Mouse (Mus musculus) C2C12 (cell line): ENCODE measurements around the gene Exo5. TPM values are rescaled to one million over a fixed set of nuclear protein-coding genes. Genes with fewer than 3 reads are reported as not detected.

Experiments
- H3K27me3 ChIP-seq: one replicate; pipeline ENCODE4 v1.6.1; 2011; ENCODE audit not compliant: control insufficient read depth, insufficient read depth, insufficient read length
- H3K36me3 ChIP-seq: one replicate; pipeline ENCODE4 v1.6.1; 2011; ENCODE audit not compliant: control insufficient read depth, insufficient read depth
- H3K4me3 ChIP-seq: one replicate; pipeline ENCODE4 v1.5.1; 2011; ENCODE audit warnings: mild to moderate bottlenecking, control low read depth; ENCODE audit not compliant: poor library complexity, insufficient read depth, severe bottlenecking
- H3K79me2 ChIP-seq: one replicate; pipeline ENCODE4 v1.6.1; 2011; ENCODE audit not compliant: control insufficient read depth, insufficient read depth
- H3K79me3 ChIP-seq: one replicate; pipeline ENCODE4 v1.6.1; 2011; ENCODE audit warnings: low read depth, control low read depth
- H3ac ChIP-seq: one replicate; pipeline ENCODE3; 2011; ENCODE audit warnings: low read depth; ENCODE audit not compliant: control insufficient read depth, insufficient read length
- CEBPB ChIP-seq: IDR thresholded peaks from one replicate; pipeline ENCODE4 v1.6.1; 2011; ENCODE audit warnings: low read depth, mild to moderate bottlenecking, control low read depth, moderate library complexity
- CTCF ChIP-seq: IDR thresholded peaks from one replicate; pipeline ENCODE4 v1.5.1; 2011; ENCODE audit not compliant: control insufficient read depth, insufficient read depth, insufficient read length
- FOSL1 ChIP-seq: IDR thresholded peaks from one replicate; pipeline ENCODE4 v1.8.0; 2011; ENCODE audit warnings: mild to moderate bottlenecking, low read length; ENCODE audit not compliant: poor library complexity, insufficient read depth, severe bottlenecking
- MAX ChIP-seq: IDR thresholded peaks from one replicate; pipeline ENCODE4 v1.6.1; 2011; ENCODE audit warnings: mild to moderate bottlenecking, control low read depth
- MYOD1 ChIP-seq: IDR thresholded peaks from one replicate; pipeline ENCODE4 v1.6.1; 2011; ENCODE audit warnings: low read depth; ENCODE audit not compliant: control insufficient read depth, insufficient read length
- MYOG ChIP-seq: IDR thresholded peaks from one replicate; pipeline ENCODE4 v1.6.1; 2011; ENCODE audit not compliant: control insufficient read depth, insufficient read length; ENCODE audit errors: extremely low read depth
- USF1 ChIP-seq: IDR thresholded peaks from one replicate; pipeline ENCODE4 v1.6.1; 2011; ENCODE audit warnings: low read depth, mild to moderate bottlenecking, control low read depth, moderate library complexity
- long read RNA-seq, 2 experiments: library from polyadenylated mRNA; unstranded; transcript quantifications; one replicate each; pipeline ENCODE4 v2.0.0; 2019 to 2020
- polyA plus RNA-seq: library from polyadenylated mRNA; unstranded; fragments of >200 nt; fragmentation: generic; extraction: Trizol; gene quantifications from one replicate; pipeline ENCODE4 v1.2.1, GENCODE M21; 2012; ENCODE audit warnings: missing spikeins

Gene Exo5
- polyA plus RNA-seq, result 14.1 TPM
- long read RNA-seq, experiment 1, transcript Exo5-201 (2 exons, 1,996 nt), result major isoform, 13 of 19 reads
- long read RNA-seq, experiment 1, partial matches to known transcripts, result 0 of 19 reads
- long read RNA-seq, experiment 1, other reads (novel, unspliced or antisense), result 3 of 19 reads
- long read RNA-seq, experiment 2, transcript Exo5-201 (2 exons, 1,996 nt), result major isoform, 40 of 50 reads
- long read RNA-seq, experiment 2, transcript Exo5-204 (2 exons, 1,969 nt), result minor isoform, 8 of 50 reads
- long read RNA-seq, experiment 2, partial matches to known transcripts, result 0 of 50 reads
- long read RNA-seq, experiment 2, other reads (novel, unspliced or antisense), result 2 of 50 reads

DNA sequence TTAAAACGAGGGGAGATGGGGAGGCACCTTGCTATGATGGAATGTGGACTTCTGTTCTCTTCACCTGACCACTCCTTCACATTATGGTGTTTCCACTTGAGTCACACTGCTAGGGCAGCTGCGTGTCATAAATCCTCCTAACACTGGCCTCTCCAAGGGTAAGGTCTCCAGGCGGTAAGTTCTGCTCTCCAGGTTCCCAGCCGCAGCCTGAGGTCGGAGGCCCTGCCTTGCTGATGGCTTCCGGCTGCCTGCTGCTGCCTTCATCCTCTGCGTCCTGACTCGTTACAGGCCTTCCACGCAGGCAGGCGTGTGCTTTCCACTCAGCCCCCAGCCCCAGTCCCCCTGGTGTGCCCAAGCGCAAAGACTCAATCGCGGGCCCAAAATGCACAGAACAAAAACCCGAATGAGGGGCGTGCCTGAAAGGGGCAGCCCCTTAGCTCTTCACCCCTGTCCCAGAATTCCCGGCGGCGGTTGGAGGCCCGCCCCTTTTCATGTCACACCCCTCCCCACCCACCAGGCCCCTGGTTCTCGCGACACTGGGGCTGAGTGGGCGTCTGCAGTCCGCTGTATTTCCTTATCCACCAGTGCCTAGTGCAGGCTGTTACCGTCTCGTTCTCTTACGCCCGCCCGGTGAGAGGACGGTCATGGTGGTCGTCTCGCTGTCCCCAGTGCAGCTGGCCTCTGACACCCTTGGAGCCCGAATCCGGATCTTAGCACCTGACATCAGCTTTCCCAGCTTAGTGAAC is at the start of gene Exo5:
TSS of gene Exo5 (minus strand) at position 464 of the 746 bp plus-strand sequence.
- H3K79me2 ChIP-seq, result peaks cover 20% of the 10 kb centered on the region
- H3K4me3 ChIP-seq, result peak within 1 kb of the TSS; percentile 49
- H3K36me3 ChIP-seq, result peaks cover 16% of the 10 kb centered on the region
- TF ChIP-seq MYOG, result no peak
- TF ChIP-seq MYOD1, result peak; percentile 73
- no peak for TF ChIP-seq CTCF
- peak within 1 kb of the TSS; percentile 95 for H3ac ChIP-seq
- H3K27me3 ChIP-seq, result no peaks in the 10 kb centered on the region
- H3K79me3 ChIP-seq, result peaks cover 4% of the 10 kb centered on the region

GRCm38 (mm10) chr4:120971842-120972241 is 47.0 kb upstream of the Exo5 start:
- no peaks in the 10 kb centered on the region for H3K79me2 ChIP-seq
- no peaks in the 10 kb centered on the region for H3K27me3 ChIP-seq
- no peak overlapping the region for H3K4me3 ChIP-seq
- no peak overlapping the region for H3ac ChIP-seq
- no peak for TF ChIP-seq CEBPB
- TF ChIP-seq USF1, result no peak
- TF ChIP-seq FOSL1, result no peak
- TF ChIP-seq MAX, result no peak
- no peak for TF ChIP-seq MYOD1
- TF ChIP-seq MYOG, result no peak
- TF ChIP-seq CTCF, result no peak
- no peaks in the 10 kb centered on the region for H3K79me3 ChIP-seq
- H3K36me3 ChIP-seq, result peaks cover 32% of the 10 kb centered on the region

DNA sequence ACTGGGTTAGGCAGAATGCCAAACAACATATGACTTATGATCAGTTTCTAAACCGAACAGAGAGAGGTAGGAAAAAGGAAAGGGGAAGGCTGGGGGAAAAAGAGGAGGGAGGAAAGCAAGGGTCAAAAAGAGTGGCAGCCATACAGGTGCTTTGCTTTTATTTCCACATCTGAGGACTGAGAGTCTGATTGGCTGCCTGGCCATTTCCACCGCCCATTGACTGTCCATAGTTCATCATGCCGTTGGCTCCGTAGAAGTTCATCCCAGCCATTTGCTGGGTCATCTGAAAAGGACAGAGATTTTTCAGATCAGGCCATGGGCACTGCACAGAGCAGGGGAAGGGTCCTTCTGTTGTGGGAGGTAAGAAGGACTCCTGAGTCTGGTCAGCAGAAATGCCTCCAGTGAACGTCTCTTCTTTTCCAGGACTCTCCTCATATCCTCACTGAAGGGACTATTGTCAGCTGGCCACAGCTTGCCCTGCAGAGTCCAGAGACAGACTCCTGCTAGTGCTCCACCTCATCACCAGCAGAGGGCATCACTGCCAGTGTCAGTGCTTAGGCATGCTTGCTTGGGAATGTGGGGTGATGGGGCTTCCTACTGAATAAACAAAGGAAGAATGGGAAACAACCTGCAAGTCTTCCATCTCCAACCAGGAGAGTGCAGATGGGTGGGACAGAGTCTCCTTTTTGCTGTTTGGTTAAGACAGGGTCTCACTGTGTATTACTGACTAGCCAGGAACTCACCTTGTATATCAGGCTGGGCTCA is 44.7 kb upstream of the Exo5 start:
- Histone ChIP-seq H3K79me2 (no peaks in the 10 kb centered on the region), H3K27me3 (no peaks in the 10 kb centered on the region), H3K79me3 (no peaks in the 10 kb centered on the region), H3K36me3 (peaks cover 32% of the 10 kb centered on the region), H3K4me3 (no peak overlapping the region), H3ac (no peak overlapping the region)
- TF ChIP-seq CTCF, result peak; percentile 43
- no peak for TF ChIP-seq FOSL1

GRCm38 (mm10) chr4:120968486-120968885 is 43.7 kb upstream of the Exo5 start:
- Histone ChIP-seq H3K79me2 (no peaks in the 10 kb centered on the region), H3K27me3 (no peaks in the 10 kb centered on the region), H3K4me3 (no peak overlapping the region), H3K79me3 (no peaks in the 10 kb centered on the region), H3ac (no peak overlapping the region), H3K36me3 (peaks cover 24% of the 10 kb centered on the region)
- TF ChIP-seq USF1 (no peak), FOSL1 (no peak), MYOD1 (no peak), MYOG (no peak), CTCF (no peak), CEBPB (no peak), MAX (no peak)

DNA sequence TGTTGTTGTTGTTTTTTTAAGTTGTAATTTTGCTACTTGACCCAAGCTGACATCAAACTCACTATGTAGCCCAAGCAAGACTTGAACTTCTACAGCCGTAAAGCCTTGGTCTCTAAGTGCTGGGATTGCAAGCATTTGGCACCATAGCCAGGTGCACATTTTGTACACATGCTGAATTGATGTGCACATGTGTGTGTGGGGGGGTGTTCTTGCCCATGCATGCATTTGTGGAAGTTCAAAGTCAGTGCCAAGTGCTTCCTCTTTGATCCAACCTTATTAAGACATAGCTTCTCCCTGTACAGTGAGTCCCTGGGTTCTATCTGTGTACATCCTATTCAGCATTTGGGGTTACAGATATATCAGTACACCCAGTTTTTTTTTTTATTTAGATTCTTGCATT is 30.8 kb upstream of the Exo5 start:
- no peaks in the 10 kb centered on the region for H3K36me3 ChIP-seq
- H3K4me3 ChIP-seq, result no peak overlapping the region
- no peak overlapping the region for H3ac ChIP-seq
- no peaks in the 10 kb centered on the region for H3K79me2 ChIP-seq
- H3K27me3 ChIP-seq, result no peaks in the 10 kb centered on the region
- no peaks in the 10 kb centered on the region for H3K79me3 ChIP-seq
- no peak for TF ChIP-seq USF1
- no peak for TF ChIP-seq CEBPB
- no peak for TF ChIP-seq MYOG

DNA sequence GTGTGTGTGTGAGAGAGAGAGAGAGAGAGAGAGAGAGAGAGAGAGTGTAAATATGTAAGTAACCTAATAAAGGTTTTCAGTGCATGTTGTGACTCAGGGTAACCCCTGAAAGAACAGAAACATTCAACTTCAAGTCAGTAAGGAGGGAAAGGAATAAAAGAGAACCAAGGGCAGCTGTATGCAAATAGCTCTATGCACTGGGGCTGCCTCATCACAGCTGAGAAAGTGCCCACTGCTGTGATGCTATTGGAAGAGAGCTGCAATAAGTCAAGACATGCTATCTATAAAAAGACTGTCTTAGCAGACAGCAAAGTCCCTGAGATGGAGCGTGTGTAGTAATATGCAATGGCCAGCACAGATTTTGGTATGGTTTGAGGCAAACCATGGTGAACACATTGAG is 28.9 kb upstream of the Exo5 start:
- TF ChIP-seq CTCF (no peak), USF1 (no peak), MAX (no peak), FOSL1 (no peak), CEBPB (no peak), MYOG (no peak), MYOD1 (no peak)
- Histone ChIP-seq H3K79me2 (no peaks in the 10 kb centered on the region), H3K4me3 (no peak overlapping the region), H3ac (no peak overlapping the region), H3K36me3 (no peaks in the 10 kb centered on the region), H3K79me3 (no peaks in the 10 kb centered on the region), H3K27me3 (no peaks in the 10 kb centered on the region)
